Mouse (Mus musculus): ENCODE measurements at regions not wholly inside any gene's neighbourhood (a gene's known extent, or its start where the extent isn't known, plus 50 kb on each side); places are given as distances from the start of the nearest gene placed in this dataset.
A peak's percentile ranks its signal among the peaks of the same experiment; 100 is the strongest.

DNA sequence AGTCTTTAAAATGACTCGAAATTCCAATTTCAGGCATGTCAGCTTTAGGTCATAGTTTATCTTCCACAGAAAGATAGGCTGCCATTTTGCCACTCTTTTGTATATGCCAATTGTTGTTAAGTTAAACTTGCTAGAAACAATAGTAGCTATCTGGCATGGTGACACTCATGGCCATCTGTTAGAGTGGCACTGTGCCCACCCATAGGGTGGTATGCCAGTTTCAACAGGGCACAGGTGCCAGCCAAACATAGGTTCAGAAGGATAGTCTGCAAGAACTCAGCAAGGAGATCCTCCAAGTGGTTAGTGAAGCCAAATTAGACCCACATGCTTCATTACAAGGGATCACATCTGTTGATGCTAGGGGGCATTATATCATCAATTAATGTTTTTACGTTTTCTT lies 135.8 kb upstream of the Gm6812 start:
- no peak for DNase-seq

GRCm38 (mm10) chrX:69009190-69009589 lies 116.3 kb upstream of the Gm6812 start:
- DNase-seq: no peak

- DNase-seq: peak; percentile 12 to 25
These were observed 115.1 kb upstream of the Gm6812 start for GRCm38 (mm10) chrX:69007986-69008385.

Data from layer of hippocampus, postnatal 36 days (tissue).